In genomic region chr3:100490010-100490300, GRCm38 (mm10) we compare ENCODE assay signal across 8 mouse cellular contexts. TPM values are rescaled to one million over a fixed set of nuclear protein-coding genes. Genes with fewer than 3 reads are reported as not detected.
DNase-seq lines count a peak whose midpoint lies in the region; ATAC-seq and TF ChIP-seq lines count a peak whose summit lies in the region.

No protein-coding gene starts in this region.

- WGBS in kidney, adult 2 months = 34% methylated on average over 4 of the region's 4 CpGs
- WGBS in bone marrow, adult 2 months = 35% methylated on average over 4 of the region's 4 CpGs
- WGBS in hindbrain, postnatal 0 days = 17% methylated on average over 4 of the region's 4 CpGs
- WGBS in midbrain, embryonic 15.5 days = 25% methylated on average over 4 of the region's 4 CpGs

- no peaks in the 10 kb centered on the region for H3K36me3 ChIP-seq in kidney, adult 2 months (ENCODE audit: control insufficient read depth, insufficient read depth, low read length)
- no peaks in the 10 kb centered on the region for H3K36me3 ChIP-seq in hindbrain, postnatal 0 days (ENCODE audit: insufficient read depth, low read length)
- H3K36me3 ChIP-seq in midbrain, embryonic 15.5 days (replicated peaks) = no peaks in the 10 kb centered on the region

- no peak for TF ChIP-seq POLR2A in kidney, adult 2 months (IDR thresholded peaks at IDR 0.05; ENCODE audit: low read depth, low read length)
- TF ChIP-seq POLR2A in bone marrow, adult 2 months (IDR thresholded peaks at IDR 0.05; ENCODE audit: borderline replicate concordance, control insufficient read depth, low read depth, low read length) = no peak

- H3K4me3 ChIP-seq in kidney, adult 2 months (ENCODE audit: insufficient read depth, low read depth, low read length) = peak overlapping the region; percentile 91
- H3K4me3 ChIP-seq in bone marrow, adult 2 months (replicated peaks; ENCODE audit: control insufficient read depth, low read depth, low read length) = peak overlapping the region; percentile 69
- no peak overlapping the region for H3K4me3 ChIP-seq in hindbrain, postnatal 0 days (ENCODE audit: low read length)
- H3K4me3 ChIP-seq in midbrain, embryonic 15.5 days = peak overlapping the region; percentile 76; the same call in 1 of the 2 replicates

- peaks cover 4% of the 10 kb centered on the region; the same call in 1 of the 2 replicates for H3K4me1 ChIP-seq in kidney, adult 2 months (ENCODE audit: control insufficient read depth, insufficient read depth, low read length)
- H3K4me1 ChIP-seq in bone marrow, adult 2 months (ENCODE audit: control insufficient read depth, insufficient read depth, low read length) = peaks cover 2% of the 10 kb centered on the region; the same call in 1 of the 2 replicates
- peaks cover 6% of the 10 kb centered on the region; the same call in 1 of the 2 replicates for H3K4me1 ChIP-seq in hindbrain, postnatal 0 days (ENCODE audit: insufficient read depth, low read length)
- H3K4me1 ChIP-seq in midbrain, embryonic 15.5 days = peaks cover 26% of the 10 kb centered on the region

- ATAC-seq in hindbrain, postnatal 0 days = no peak
- ATAC-seq in midbrain, embryonic 15.5 days (replicated peaks) = no peak

- H3K27me3 ChIP-seq in kidney, adult 2 months (replicated peaks; ENCODE audit: control insufficient read depth, insufficient read depth, low read length) = no peaks in the 10 kb centered on the region
- H3K27me3 ChIP-seq in hindbrain, postnatal 0 days (ENCODE audit: insufficient read depth, low read length) = peaks cover 10% of the 10 kb centered on the region
- H3K27me3 ChIP-seq in midbrain, embryonic 15.5 days (replicated peaks) = peaks cover 48% of the 10 kb centered on the region

- peak overlapping the region; percentile 99 for H3K4me2 ChIP-seq in hindbrain, postnatal 0 days (ENCODE audit: low read depth, low read length)
- H3K4me2 ChIP-seq in midbrain, embryonic 15.5 days = peak overlapping the region; percentile 98

- intact Hi-C loops in left cerebral cortex, postnatal 25 days (cut with DNase I) = no loop called here

- H3K27ac ChIP-seq in kidney, adult 2 months (ENCODE audit: insufficient read depth, low read depth, low read length) = no peak overlapping the region
- peak overlapping the region; percentile 69 for H3K27ac ChIP-seq in bone marrow, adult 2 months (ENCODE audit: control insufficient read depth, insufficient read depth, low read depth, low read length, poor library complexity)
- no peak overlapping the region for H3K27ac ChIP-seq in hindbrain, postnatal 0 days
- H3K27ac ChIP-seq in midbrain, embryonic 15.5 days = no peak overlapping the region

- no peak for DNase-seq in kidney, adult 2 months
- DNase-seq in kidney, postnatal 4 days = no peak
- DNase-seq in hindbrain, postnatal 0 days (ENCODE audit: low spot score) = no peak
- no peak for DNase-seq in left cerebral cortex, postnatal 25 days (ENCODE audit: low spot score in 2 of 2)
- DNase-seq in frontal cortex, postnatal 10 days (ENCODE audit: low spot score in 2 of 2) = no peak
- DNase-seq in kidney, adult 8-10 months = no peak

- TF ChIP-seq CTCF in kidney, adult 2 months (conservative IDR thresholded peaks at IDR 0.05; ENCODE audit: insufficient read depth, insufficient read length, low read depth, low read length) = no peak
- no peak for TF ChIP-seq CTCF in bone marrow, adult 2 months (IDR thresholded peaks at IDR 0.05; ENCODE audit: control insufficient read depth, insufficient read depth, low read length)
- no peak for TF ChIP-seq CTCF in hindbrain, postnatal 0 days (IDR thresholded peaks at IDR 0.05; ENCODE audit: low read depth)

- H3K9me3 ChIP-seq in hindbrain, postnatal 0 days (ENCODE audit: low read length) = no peaks in the 10 kb centered on the region
- H3K9me3 ChIP-seq in midbrain, embryonic 15.5 days = no peaks in the 10 kb centered on the region

- no peak overlapping the region for H3K9ac ChIP-seq in hindbrain, postnatal 0 days (replicated peaks; ENCODE audit: low read length)
- H3K9ac ChIP-seq in midbrain, embryonic 15.5 days = no peak overlapping the region

RNA-seq across cellular contexts. Expression of gene Tent5c, which starts 0.8 kb away (rescaled TPM):
- polyA plus RNA-seq in kidney, adult 2 months (2012; rRNA removed) = 3.8 and 4.2 TPM in 2 replicates
- polyA plus RNA-seq in bone marrow, adult 2 months (2011; ENCODE audit: insufficient read depth, insufficient read length, low replicate concordance, missing spikeins) = 151 and 236 TPM in 2 replicates
- total RNA-seq in hindbrain, postnatal 0 days (2014; rRNA removed) = 2.9 and 3.7 TPM in 2 replicates
- 1.1 and 1.2 TPM in 2 replicates for polyA plus RNA-seq in hindbrain, postnatal 0 days (2015; fragmentation: Nextera tagmentation; extraction: Ambion mirVana)
- polyA plus RNA-seq in midbrain, embryonic 15.5 days (2015; fragmentation: Nextera tagmentation; extraction: Ambion mirVana) = 4.0 and 4.1 TPM in 2 replicates
- total RNA-seq in left cerebral cortex, postnatal 25 days (2021) = 1 to 10 TPM; 2.5 to 3.2 TPM

Comparison
In these comparisons a context has a peak if more than half of its experiments do, and no peak if none do; other contexts are left out.
1. RNA of gene Tent5c, which starts 0.8 kb away (polyA plus RNA-seq): 151 to 236 TPM in bone marrow, adult 2 months; 3.8 to 4.2 TPM in kidney, adult 2 months, 4.0 to 4.1 TPM in midbrain, embryonic 15.5 days and 1.1 to 1.2 TPM in hindbrain, postnatal 0 days; every median in the first group is over 10 times any median in the second.